ENCODE assay signal across 11 mouse cellular contexts in the genomic region with DNA sequence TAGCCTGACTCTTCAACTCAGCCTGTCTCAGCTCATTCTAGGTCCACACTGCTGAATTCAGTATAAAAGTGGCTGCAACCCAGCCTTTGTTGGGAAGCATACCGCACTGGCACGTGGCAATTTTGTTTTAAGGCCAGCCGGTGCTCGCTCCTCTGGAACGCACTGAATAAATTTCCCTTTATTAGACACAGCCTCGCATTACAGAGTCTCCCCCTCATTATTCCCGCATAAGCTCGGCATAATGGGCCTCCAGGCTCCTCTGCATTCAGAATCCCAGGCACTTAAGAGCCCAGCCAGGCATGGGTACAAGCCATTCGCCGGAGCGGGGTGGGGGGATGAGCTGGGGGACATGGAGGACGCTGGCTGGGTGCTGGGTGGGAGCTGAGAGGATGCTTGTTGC.
A peak's percentile ranks its signal among the peaks of the same experiment; 100 is the strongest.
DNase-seq lines count a peak whose midpoint lies in the region; ATAC-seq and TF ChIP-seq lines count a peak whose summit lies in the region.
"Had no signal": no experiment of that assay in that cellular context is flagged by ENCODE, and none has a peak within 500 bp of the region (broad histone marks: within the 10 kb centered on the region; RNA-seq: fewer than 3 reads in every experiment).

No protein-coding gene starts in this region.

- H3K36me3 ChIP-seq in forebrain, embryonic 10.5 days (replicated peaks), result no peaks in the 10 kb centered on the region
- H3K36me3 ChIP-seq in hindbrain, postnatal 0 days (ENCODE audit: insufficient read depth, low read length), result no peaks in the 10 kb centered on the region
- H3K36me3 ChIP-seq in neural tube, embryonic 14.5 days (ENCODE audit: control insufficient read depth, insufficient read depth, low read length), result no peaks in the 10 kb centered on the region
- H3K36me3 ChIP-seq in liver, embryonic 12.5 days, result no peaks in the 10 kb centered on the region
- H3K36me3 ChIP-seq in kidney, embryonic 14.5 days (ENCODE audit: control insufficient read depth, insufficient read depth, low read length), result no peaks in the 10 kb centered on the region

- DNase-seq in left cerebral cortex, postnatal 25 days (ENCODE audit: low spot score in 2 of 2), result peak; percentile 31 to 62
- DNase-seq in left cerebral cortex, postnatal 36 days (ENCODE audit: low spot score in 2 of 2), result no peak
- DNase-seq in forebrain, embryonic 10.5 days (ENCODE audit: extremely low spot score, low spot score), result peak; percentile 26
- DNase-seq in hindbrain, postnatal 0 days (ENCODE audit: low spot score), result peak; percentile 66
- DNase-seq in ovary, postnatal 10 days (ENCODE audit: low spot score), result no peak
- DNase-seq: kidney, postnatal 14 days had no signal

- peak; percentile 74 for ATAC-seq in hindbrain, postnatal 0 days
- ATAC-seq in neural tube, embryonic 14.5 days (ENCODE audit: low read depth), result peak; percentile 89
- no peak for ATAC-seq in liver, embryonic 12.5 days
- no peak for ATAC-seq in kidney, embryonic 14.5 days (ENCODE audit: low FRiP score, low TSS enrichment)

- peak overlapping the region; percentile 71 for H3K27ac ChIP-seq in forebrain, embryonic 10.5 days
- H3K27ac ChIP-seq in hindbrain, postnatal 0 days, result peak overlapping the region; percentile 48; the same call in 1 of the 2 replicates
- H3K27ac ChIP-seq in neural tube, embryonic 14.5 days (ENCODE audit: low read depth, low read length), result peak overlapping the region; percentile 80
- H3K27ac ChIP-seq in liver, embryonic 12.5 days, result no peak overlapping the region
- no peak overlapping the region for H3K27ac ChIP-seq in kidney, embryonic 14.5 days (ENCODE audit: low read depth, low read length)
- H3K27ac ChIP-seq: liver, embryonic 14.5 days had no signal

- H3K27me3 ChIP-seq in forebrain, embryonic 10.5 days (ENCODE audit: poor library complexity, severe bottlenecking), result peaks cover 15% of the 10 kb centered on the region
- H3K27me3 ChIP-seq in hindbrain, postnatal 0 days (ENCODE audit: insufficient read depth, low read length), result no peaks in the 10 kb centered on the region
- H3K27me3 ChIP-seq in neural tube, embryonic 14.5 days (ENCODE audit: control insufficient read depth, insufficient read depth, low read length), result no peaks in the 10 kb centered on the region
- 0 out of 2 replicates have a peak, but pooled peaks cover 7% of the 10 kb centered on the region for H3K27me3 ChIP-seq in liver, embryonic 12.5 days (replicated peaks)
- H3K27me3 ChIP-seq in kidney, embryonic 14.5 days (ENCODE audit: control insufficient read depth, insufficient read depth, low read length), result no peaks in the 10 kb centered on the region

- peaks cover 40% of the 10 kb centered on the region for H3K4me1 ChIP-seq in forebrain, embryonic 10.5 days
- H3K4me1 ChIP-seq in hindbrain, postnatal 0 days (ENCODE audit: insufficient read depth, low read length), result peaks cover 5% of the 10 kb centered on the region; the same call in 1 of the 2 replicates
- H3K4me1 ChIP-seq in neural tube, embryonic 14.5 days (ENCODE audit: control insufficient read depth, insufficient read depth, low read length), result peaks cover 19% of the 10 kb centered on the region
- H3K4me1 ChIP-seq in liver, embryonic 12.5 days, result no peaks in the 10 kb centered on the region
- H3K4me1 ChIP-seq in kidney, embryonic 14.5 days (ENCODE audit: control insufficient read depth, insufficient read depth, low read length), result peaks cover 10% of the 10 kb centered on the region

- WGBS in forebrain, embryonic 10.5 days, result 43% methylated on average over 12 of the region's 12 CpGs
- 20% methylated on average over 12 of the region's 12 CpGs for WGBS in hindbrain, postnatal 0 days
- WGBS in neural tube, embryonic 14.5 days, result 15% methylated on average over 12 of the region's 12 CpGs
- 74% methylated on average over 12 of the region's 12 CpGs for WGBS in liver, embryonic 12.5 days (ENCODE audit: insufficient replicate concordance)
- WGBS in kidney, embryonic 14.5 days, result 50% methylated on average over 12 of the region's 12 CpGs

- TF ChIP-seq CTCF in hindbrain, postnatal 0 days (IDR thresholded peaks at IDR 0.05; ENCODE audit: low read depth), result no peak

- no peaks in the 10 kb centered on the region for H3K9me3 ChIP-seq in forebrain, embryonic 10.5 days
- no peaks in the 10 kb centered on the region for H3K9me3 ChIP-seq in hindbrain, postnatal 0 days (ENCODE audit: low read length)
- H3K9me3 ChIP-seq in neural tube, embryonic 14.5 days (ENCODE audit: control insufficient read depth, low read length), result no peaks in the 10 kb centered on the region
- H3K9me3 ChIP-seq in liver, embryonic 12.5 days (replicated peaks), result no peaks in the 10 kb centered on the region
- H3K9me3 ChIP-seq in kidney, embryonic 14.5 days (ENCODE audit: control insufficient read depth, low read length), result no peaks in the 10 kb centered on the region

- no peak overlapping the region for H3K4me3 ChIP-seq in forebrain, embryonic 10.5 days
- no peak overlapping the region for H3K4me3 ChIP-seq in hindbrain, postnatal 0 days (ENCODE audit: low read length)
- H3K4me3 ChIP-seq in neural tube, embryonic 14.5 days (ENCODE audit: low read depth, low read length), result no peak overlapping the region
- no peak overlapping the region for H3K4me3 ChIP-seq in liver, embryonic 12.5 days
- no peak overlapping the region for H3K4me3 ChIP-seq in kidney, embryonic 14.5 days (ENCODE audit: low read length)
- H3K4me3 ChIP-seq: erythroblast, embryonic 14.5 days had no signal

- intact Hi-C loops in left cerebral cortex, postnatal 25 days (cut with DNase I), result no loop called here
- intact Hi-C loops in left cerebral cortex, postnatal 36 days (cut with DNase I), result no loop called here

- H3K9ac ChIP-seq in hindbrain, postnatal 0 days (replicated peaks; ENCODE audit: low read length), result no peak overlapping the region
- no peak overlapping the region for H3K9ac ChIP-seq in neural tube, embryonic 14.5 days (replicated peaks; ENCODE audit: low read depth, low read length)
- no peak overlapping the region for H3K9ac ChIP-seq in liver, embryonic 12.5 days
- H3K9ac ChIP-seq in kidney, embryonic 14.5 days (ENCODE audit: low read depth, low read length), result no peak overlapping the region
- H3K9ac ChIP-seq: liver, embryonic 14.5 days had no signal

- no peak overlapping the region for H3K4me2 ChIP-seq in hindbrain, postnatal 0 days (ENCODE audit: low read depth, low read length)
- no peak overlapping the region for H3K4me2 ChIP-seq in neural tube, embryonic 14.5 days (ENCODE audit: low read depth, low read length)
- no peak overlapping the region for H3K4me2 ChIP-seq in liver, embryonic 12.5 days
- no peak overlapping the region for H3K4me2 ChIP-seq in kidney, embryonic 14.5 days (replicated peaks; ENCODE audit: low read depth, low read length)

Comparison
In these comparisons a context has a peak if more than half of its experiments do, and no peak if none do; other contexts are left out.
1. DNase-seq: peak in left cerebral cortex, postnatal 25 days (2 of 2), forebrain, embryonic 10.5 days (single experiment) and hindbrain, postnatal 0 days (single experiment); none in left cerebral cortex, postnatal 36 days (0 of 2) and ovary, postnatal 10 days (single experiment).
2. H3K27ac ChIP-seq: peak in forebrain, embryonic 10.5 days (single experiment), hindbrain, postnatal 0 days (single experiment) and neural tube, embryonic 14.5 days (single experiment); none in liver, embryonic 12.5 days (single experiment) and kidney, embryonic 14.5 days (single experiment).
3. ATAC-seq: peak in hindbrain, postnatal 0 days (single experiment) and neural tube, embryonic 14.5 days (single experiment); none in liver, embryonic 12.5 days (single experiment) and kidney, embryonic 14.5 days (single experiment).